Mouse (Mus musculus): ENCODE measurements at regions not wholly inside any gene's neighbourhood (a gene's known extent, or its start where the extent isn't known, plus 50 kb on each side); places are given as distances from the start of the nearest gene placed in this dataset.

DNA sequence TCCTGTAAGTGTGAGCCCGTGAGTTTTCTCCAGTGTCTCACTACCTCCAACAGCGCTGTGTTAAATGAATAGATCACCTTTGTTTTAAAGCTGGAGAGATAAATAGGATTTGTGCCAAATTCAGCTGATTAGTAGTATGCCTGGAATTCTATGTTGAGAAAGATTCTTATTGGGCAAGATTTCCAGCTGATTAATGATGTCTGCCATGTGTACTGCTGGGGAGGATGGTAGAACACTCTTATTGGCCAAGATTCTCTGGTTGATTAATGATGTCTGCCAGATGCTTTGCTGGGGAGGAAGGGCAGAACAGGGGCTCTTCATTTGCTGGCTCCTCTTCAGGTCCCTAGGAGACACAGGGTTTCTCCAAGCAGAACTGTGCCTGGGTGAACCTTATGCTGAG lies 158.9 kb upstream of the Bmper start:
- DNase-seq (ENCODE audit: low spot score in 2 of 2), result no peak

DNA sequence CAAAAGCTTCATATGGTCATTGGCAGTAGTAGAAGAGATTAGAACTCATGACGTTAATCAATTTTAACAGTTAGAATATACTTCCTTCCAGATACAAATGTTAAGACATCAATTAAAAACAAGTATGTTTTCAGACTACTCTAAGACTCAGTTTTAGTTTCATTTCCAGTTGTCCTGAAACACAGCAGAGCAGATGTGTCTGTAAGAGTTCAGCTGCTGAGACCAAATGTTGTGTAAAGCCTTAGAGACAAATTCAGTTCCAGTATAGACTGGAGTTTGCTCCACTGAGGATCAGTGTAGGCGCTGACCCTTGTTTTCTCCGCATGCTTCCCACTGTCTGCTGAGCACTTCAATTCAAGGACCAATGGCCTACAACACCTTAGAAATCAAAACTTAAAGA lies 158.1 kb upstream of the Bmper start:
- no peak for DNase-seq (ENCODE audit: low spot score in 2 of 2)

GRCm38 (mm10) chr9:23068101-23068791 lies 154.6 kb upstream of the Bmper start:
- DNase-seq (ENCODE audit: low spot score in 2 of 2), result no peak

- no peak for DNase-seq (ENCODE audit: low spot score in 2 of 2)
Observed at GRCm38 (mm10) chr9:23069161-23069560, 153.7 kb upstream of the Bmper start.

DNA sequence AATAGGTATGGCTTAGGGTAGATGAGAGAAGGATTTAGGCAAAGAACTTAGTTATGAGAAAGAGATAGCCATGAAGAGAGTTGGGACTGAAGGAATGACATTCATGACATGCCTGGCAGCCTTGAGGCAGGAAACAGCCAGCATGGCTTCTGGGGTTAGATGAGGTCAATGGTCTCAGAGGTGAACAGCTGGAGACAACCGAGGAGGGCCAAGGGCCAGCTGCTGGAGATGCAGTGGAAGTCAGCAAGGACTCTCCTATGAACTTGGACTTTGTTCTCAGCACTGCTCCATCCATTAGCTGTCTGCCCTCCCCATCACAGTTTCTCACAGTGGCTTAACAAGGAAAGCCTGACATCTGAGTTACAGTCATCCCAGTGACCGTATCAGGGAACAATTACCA lies 151.9 kb upstream of the Bmper start:
- no peak for DNase-seq (ENCODE audit: low spot score in 2 of 2)

GRCm38 (mm10) chr9:23072741-23073140 lies 150.1 kb upstream of the Bmper start:
- DNase-seq (ENCODE audit: low spot score in 2 of 2), result no peak

DNA sequence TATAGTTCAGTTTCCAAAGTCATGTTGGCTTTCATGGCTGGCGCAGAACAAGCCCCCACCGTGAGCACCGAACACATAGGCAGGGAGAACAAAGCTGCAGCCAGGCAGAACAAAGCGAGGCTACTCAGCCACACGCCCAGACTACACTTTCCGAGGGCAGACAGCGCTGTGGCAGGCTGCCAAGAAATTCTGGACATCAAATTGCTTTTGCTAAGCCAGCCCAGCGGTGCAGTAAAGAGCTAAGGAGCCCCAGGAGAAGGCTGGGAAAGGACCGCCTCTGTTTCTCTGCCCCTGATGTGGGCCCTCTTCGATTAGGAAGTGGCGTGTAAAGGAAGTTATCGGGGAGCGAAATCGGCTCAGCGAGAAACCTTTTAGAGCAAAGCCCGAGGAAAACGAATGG lies 139.3 kb upstream of the Bmper start:
- peak; percentile 35 to 39 for DNase-seq (ENCODE audit: low spot score in 2 of 2)

DNA sequence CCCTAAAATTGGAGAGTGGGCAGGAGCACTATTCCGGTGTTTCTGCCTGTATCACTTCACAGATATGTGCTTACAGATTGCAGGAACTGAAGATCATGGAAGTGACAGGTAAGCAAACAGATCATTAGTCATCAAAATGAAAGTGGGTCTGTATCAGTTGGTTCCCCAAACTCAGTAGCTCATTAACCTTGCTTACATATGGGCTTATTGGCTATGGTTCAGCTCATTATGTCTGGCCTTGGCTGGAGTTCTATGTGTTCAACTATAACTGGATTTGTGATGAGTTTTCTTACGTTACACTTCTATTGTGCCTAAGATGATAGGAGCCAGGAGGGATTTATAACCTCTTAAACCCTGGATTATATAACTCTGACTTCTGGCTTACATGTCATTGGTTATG lies 133.5 kb upstream of the Bmper start:
- DNase-seq (ENCODE audit: low spot score in 2 of 2), result no peak

GRCm38 (mm10) chr9:23097134-23097789 lies 125.6 kb upstream of the Bmper start:
- no peak for DNase-seq (ENCODE audit: low spot score in 2 of 2)

DNA sequence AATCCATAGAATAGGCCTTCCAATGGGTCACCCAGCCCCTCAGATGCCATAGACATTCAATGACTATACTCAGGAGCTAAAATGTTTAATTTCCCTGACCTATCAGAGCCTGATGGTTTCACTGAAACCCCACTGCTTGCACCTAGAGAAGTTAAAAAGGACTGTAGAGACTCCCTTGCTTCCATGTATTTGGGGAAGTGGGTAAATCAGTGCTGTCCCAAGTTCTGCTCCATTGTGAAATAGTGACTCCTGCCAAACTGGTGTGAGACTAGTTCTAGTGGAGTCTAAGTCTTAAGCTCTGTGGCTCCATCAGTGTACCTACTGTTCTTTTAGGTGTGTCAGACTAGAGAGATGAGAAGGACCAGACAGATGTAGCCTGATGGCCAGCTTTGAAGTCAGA lies 121.3 kb upstream of the Bmper start:
- DNase-seq (ENCODE audit: low spot score in 2 of 2), result no peak

GRCm38 (mm10) chr9:23101990-23102796 lies 120.7 kb upstream of the Bmper start:
- DNase-seq (ENCODE audit: low spot score in 2 of 2), result no peak

DNA sequence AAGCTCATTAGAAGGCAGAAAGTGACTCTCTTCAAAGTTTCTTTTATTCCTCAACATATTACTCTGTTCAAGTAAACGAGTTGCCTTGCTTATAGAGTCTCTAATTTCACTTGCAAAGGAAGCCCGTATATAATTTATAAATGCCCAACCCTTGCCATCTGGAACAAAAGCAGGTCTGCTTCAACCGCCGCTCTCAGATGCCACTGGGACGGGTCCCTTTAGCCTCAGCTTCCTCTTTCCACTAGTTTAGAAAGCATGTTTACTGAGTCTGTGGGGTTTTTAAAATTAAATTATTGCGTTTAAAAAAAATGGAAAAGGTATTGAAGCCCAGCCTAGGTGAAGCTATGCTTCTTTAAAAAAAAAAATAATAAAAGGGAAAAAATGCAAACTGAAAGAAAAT lies 111.4 kb upstream of the Bmper start:
- DNase-seq (ENCODE audit: low spot score in 2 of 2), result no peak

DNA sequence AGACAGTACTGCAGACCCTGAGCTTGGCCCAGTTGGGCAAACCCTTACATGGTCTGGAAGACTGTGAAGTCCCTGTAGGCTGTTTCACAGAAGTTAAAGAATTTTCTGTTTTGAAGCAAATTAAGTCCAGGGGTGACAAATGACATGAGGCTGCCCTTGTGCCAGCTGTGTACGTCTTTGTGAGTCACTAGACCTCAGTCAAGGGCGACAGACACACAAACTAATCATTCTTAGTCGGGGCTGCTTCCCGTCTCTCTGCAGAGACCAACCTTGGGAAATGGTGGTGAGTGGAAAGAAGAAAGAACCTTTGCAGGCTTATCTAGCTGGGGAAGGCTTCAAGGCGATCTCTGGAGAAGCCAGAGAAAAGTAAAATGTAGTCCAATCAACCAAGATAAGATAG lies 107.8 kb upstream of the Bmper start:
- DNase-seq (ENCODE audit: low spot score in 2 of 2), result no peak

- DNase-seq (ENCODE audit: low spot score in 2 of 2), result no peak
Observed at GRCm38 (mm10) chr9:23115540-23115939, 107.3 kb upstream of the Bmper start.

DNA sequence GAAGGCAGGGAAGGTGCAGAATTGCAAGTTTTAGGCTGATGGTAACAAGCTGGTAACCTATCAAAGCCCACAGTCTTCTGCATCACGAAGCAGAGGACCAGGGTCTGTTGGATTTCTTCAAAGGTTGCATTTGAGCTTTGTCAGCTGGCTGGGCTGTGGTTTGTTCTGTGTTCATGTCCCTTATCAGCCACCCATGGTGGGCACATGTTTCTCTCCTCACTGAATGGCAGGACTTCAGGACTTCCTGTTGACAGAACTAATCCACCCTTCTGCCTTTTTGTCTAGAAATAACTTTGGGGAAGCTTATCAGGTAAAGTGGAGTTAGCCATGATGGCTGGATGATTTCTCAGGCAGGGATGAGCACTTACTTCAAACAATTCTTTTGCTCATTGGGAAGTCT lies 106.6 kb upstream of the Bmper start:
- no peak for DNase-seq (ENCODE audit: low spot score in 2 of 2)

DNA sequence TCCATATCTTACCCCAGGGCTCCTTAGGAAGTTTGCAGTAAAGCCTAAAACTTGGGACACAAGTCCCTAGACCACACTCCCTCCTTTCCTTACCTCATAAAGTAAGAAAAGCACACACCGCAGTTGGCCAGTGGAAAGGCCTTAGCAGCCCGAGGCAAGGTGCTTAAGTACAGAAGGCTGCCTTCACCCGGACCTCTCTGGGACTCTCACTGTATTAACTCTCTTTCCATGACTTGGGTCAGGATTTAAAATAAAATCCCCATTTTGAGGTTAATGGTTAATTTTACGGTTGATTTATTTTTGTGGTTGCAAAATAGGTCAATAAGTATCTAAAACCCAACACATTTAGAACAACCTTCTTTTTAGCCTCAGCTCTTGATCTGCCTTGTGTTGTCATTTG lies 103.1 kb upstream of the Bmper start:
- no peak for DNase-seq (ENCODE audit: low spot score in 2 of 2)

GRCm38 (mm10) chr9:23120814-23121213 lies 102.1 kb upstream of the Bmper start:
- DNase-seq (ENCODE audit: low spot score in 2 of 2), result no peak

- no peak for DNase-seq (ENCODE audit: low spot score in 2 of 2)
Observed at GRCm38 (mm10) chr9:23122524-23122923, 100.4 kb upstream of the Bmper start.

GRCm38 (mm10) chr9:23123452-23123851 lies 99.4 kb upstream of the Bmper start:
- DNase-seq (ENCODE audit: low spot score in 2 of 2), result no peak

GRCm38 (mm10) chr9:23125761-23126704 lies 96.8 kb upstream of the Bmper start:
- DNase-seq (ENCODE audit: low spot score in 2 of 2), result peak in 1 of 2 experiments; percentile 7

GRCm38 (mm10) chr9:23127338-23128017 lies 95.4 kb upstream of the Bmper start:
- DNase-seq (ENCODE audit: low spot score in 2 of 2), result peak in 1 of 2 experiments; percentile 23

Measured in frontal cortex, postnatal 14 days (tissue).